Mouse (Mus musculus) heart, embryonic 15.5 days (tissue): ENCODE data around the gene Akr1b7. TPM values are rescaled to one million over a fixed set of nuclear protein-coding genes. Genes with fewer than 3 reads are reported as not detected.

Experiments used
- ATAC-seq: fragments of 200-750 bp; cut with Nextera tagmentation; replicated peaks from 2 replicates; pipeline ENCODE4 v1.8.0; 2017; ENCODE audit warnings: low read depth, moderate TSS enrichment; ENCODE audit not compliant: insufficient number of reproducible peaks, insufficient read depth, low FRiP score
- H3K27ac ChIP-seq: fragments of 300-500 bp; sonication (generic); 2 replicates; pipeline ENCODE4 v1.5.1; 2015; ENCODE audit warnings: mild to moderate bottlenecking, inconsistent platforms
- H3K27me3 ChIP-seq: fragments of 300-500 bp; sonication (generic); 2 replicates; pipeline ENCODE4 v1.6.1; 2015; ENCODE audit warnings: inconsistent platforms
- H3K36me3 ChIP-seq: fragments of 300-500 bp; sonication (generic); 2 replicates; pipeline ENCODE4 v1.6.1; 2015; ENCODE audit warnings: mild to moderate bottlenecking, inconsistent platforms
- H3K4me1 ChIP-seq: fragments of 300-500 bp; sonication (generic); replicated peaks from 2 replicates; pipeline ENCODE4 v1.6.1; 2015; ENCODE audit warnings: inconsistent platforms
- H3K4me2 ChIP-seq: fragments of 300-500 bp; sonication (generic); 2 replicates; pipeline ENCODE4 v1.6.1; 2015; ENCODE audit warnings: inconsistent platforms, mild to moderate bottlenecking, moderate library complexity
- H3K4me3 ChIP-seq: fragments of 300-500 bp; sonication (generic); 2 replicates; pipeline ENCODE4 v1.5.1; 2015; ENCODE audit warnings: mild to moderate bottlenecking, inconsistent platforms
- H3K9ac ChIP-seq: fragments of 300-500 bp; sonication (generic); 2 replicates; pipeline ENCODE4 v1.6.1; 2015; ENCODE audit warnings: mild to moderate bottlenecking, inconsistent platforms
- H3K9me3 ChIP-seq: fragments of 300-500 bp; sonication (generic); replicated peaks from 2 replicates; pipeline ENCODE4 v1.6.1; 2016; ENCODE audit warnings: inconsistent platforms
- WGBS: fragments of 180-500 bp; shearing (Covaris S2); methylation state at CpG from one replicate; pipeline ENCODE4 v1.1.7; 2015; ENCODE audit warnings: mixed read lengths; 5-methylcytosine and 5-hydroxymethylcytosine counted together
- polyA plus RNA-seq: library from polyadenylated mRNA; unstranded; fragments of >200 nt; fragmentation: Nextera tagmentation; extraction: Ambion mirVana; gene quantifications from 2 replicates; pipeline ENCODE4 v1.2.1, GENCODE M21; 2015

Akr1b7 gene
- polyA plus RNA-seq, 1 experiment from 2014 or later, result not detected

DNA sequence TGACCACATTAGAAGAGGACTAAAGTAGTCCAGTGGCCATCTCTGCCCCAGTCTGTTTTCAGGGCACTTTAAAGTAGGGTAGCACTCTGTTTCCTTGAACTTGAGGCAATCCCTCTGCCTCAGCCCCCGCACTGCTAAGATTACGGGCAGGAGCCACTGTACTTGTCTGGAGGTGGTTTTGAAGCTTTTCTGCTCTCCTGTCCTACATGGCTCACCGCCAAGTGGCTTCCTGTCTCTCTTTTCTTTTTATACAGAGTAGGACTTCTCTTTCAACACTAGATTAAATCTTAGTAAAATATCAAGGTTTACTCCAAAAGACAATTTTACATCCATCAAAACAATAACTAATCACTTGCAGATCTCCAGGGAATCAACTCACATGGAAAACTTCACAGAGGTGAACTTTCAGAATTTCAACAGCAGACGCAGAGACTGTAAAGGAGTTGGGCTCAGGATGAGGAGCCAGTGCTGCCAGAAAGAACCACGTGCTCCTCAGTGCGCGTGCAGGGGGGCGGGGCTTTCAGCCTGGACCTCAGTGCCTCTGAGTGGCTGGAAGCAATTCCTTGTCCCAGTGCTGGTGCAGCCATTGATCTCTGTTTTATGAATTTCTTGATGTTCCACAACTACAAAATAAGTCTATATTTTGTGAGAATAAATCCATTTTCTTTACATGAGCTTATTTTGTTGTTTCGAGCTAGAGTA is 29.6 kb downstream of the Akr1b7 start:
- no peaks in the 10 kb centered on the region for H3K27me3 ChIP-seq
- H3K4me2 ChIP-seq, result no peak overlapping the region
- H3K4me1 ChIP-seq, result no peaks in the 10 kb centered on the region
- ATAC-seq, result no peak
- 46% methylated on average over 9 of the region's 9 CpGs for WGBS
- no peak overlapping the region for H3K27ac ChIP-seq
- no peaks in the 10 kb centered on the region for H3K9me3 ChIP-seq
- no peak overlapping the region for H3K4me3 ChIP-seq
- H3K36me3 ChIP-seq, result no peaks in the 10 kb centered on the region
- H3K9ac ChIP-seq, result no peak overlapping the region

DNA sequence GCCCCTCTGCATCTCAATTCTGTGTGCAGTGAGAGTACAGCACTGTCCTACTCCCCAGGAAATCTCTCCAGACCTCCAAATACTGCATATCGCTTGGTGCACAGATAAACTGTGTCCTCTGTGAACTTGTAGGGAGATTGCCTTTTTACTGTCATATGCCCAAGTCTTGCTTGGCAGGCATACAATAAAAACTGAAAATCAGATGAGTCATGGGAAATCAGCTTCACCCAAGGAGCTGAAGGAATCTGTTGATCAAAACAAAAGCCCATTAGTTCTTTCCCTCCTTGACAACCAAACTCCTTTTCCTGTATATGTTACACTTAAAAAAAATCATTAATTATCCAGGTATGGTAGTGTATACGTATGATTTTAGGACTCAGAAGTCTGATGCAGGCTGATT is 31.7 kb downstream of the Akr1b7 start:
- no peaks in the 10 kb centered on the region for H3K4me1 ChIP-seq
- H3K9ac ChIP-seq, result no peak overlapping the region
- no peak overlapping the region for H3K27ac ChIP-seq
- no peak overlapping the region for H3K4me2 ChIP-seq
- 67% methylated on average over 2 of the region's 2 CpGs for WGBS
- H3K27me3 ChIP-seq, result no peaks in the 10 kb centered on the region
- H3K9me3 ChIP-seq, result no peaks in the 10 kb centered on the region
- no peaks in the 10 kb centered on the region for H3K36me3 ChIP-seq
- no peak for ATAC-seq
- H3K4me3 ChIP-seq, result no peak overlapping the region

GRCm38 (mm10) chr6:34447961-34448360 is 35.8 kb downstream of the Akr1b7 start:
- 0 out of 2 replicates have a peak, but pooled peaks cover 3% of the 10 kb centered on the region for H3K27me3 ChIP-seq
- no peaks in the 10 kb centered on the region for H3K9me3 ChIP-seq
- ATAC-seq, result no peak
- WGBS, result 1% methylated on average over 2 of the region's 2 CpGs
- H3K9ac ChIP-seq, result no peak overlapping the region
- no peak overlapping the region for H3K4me2 ChIP-seq
- 0 out of 2 replicates have a peak, but pooled peaks cover under 1% of the 10 kb centered on the region for H3K4me1 ChIP-seq
- no peaks in the 10 kb centered on the region for H3K36me3 ChIP-seq
- H3K27ac ChIP-seq, result no peak overlapping the region
- no peak overlapping the region for H3K4me3 ChIP-seq

GRCm38 (mm10) chr6:34448696-34449095 is 36.6 kb downstream of the Akr1b7 start:
- H3K9ac ChIP-seq, result no peak overlapping the region
- 0 out of 2 replicates have a peak, but pooled peaks cover 3% of the 10 kb centered on the region for H3K27me3 ChIP-seq
- no peak overlapping the region for H3K27ac ChIP-seq
- H3K36me3 ChIP-seq, result no peaks in the 10 kb centered on the region
- no peak overlapping the region for H3K4me2 ChIP-seq
- H3K4me3 ChIP-seq, result no peak overlapping the region
- ATAC-seq, result no peak
- WGBS, result 65% methylated on average over 1 of the region's 1 CpGs
- 0 out of 2 replicates have a peak, but pooled peaks cover 4% of the 10 kb centered on the region for H3K4me1 ChIP-seq
- H3K9me3 ChIP-seq, result no peaks in the 10 kb centered on the region

DNA sequence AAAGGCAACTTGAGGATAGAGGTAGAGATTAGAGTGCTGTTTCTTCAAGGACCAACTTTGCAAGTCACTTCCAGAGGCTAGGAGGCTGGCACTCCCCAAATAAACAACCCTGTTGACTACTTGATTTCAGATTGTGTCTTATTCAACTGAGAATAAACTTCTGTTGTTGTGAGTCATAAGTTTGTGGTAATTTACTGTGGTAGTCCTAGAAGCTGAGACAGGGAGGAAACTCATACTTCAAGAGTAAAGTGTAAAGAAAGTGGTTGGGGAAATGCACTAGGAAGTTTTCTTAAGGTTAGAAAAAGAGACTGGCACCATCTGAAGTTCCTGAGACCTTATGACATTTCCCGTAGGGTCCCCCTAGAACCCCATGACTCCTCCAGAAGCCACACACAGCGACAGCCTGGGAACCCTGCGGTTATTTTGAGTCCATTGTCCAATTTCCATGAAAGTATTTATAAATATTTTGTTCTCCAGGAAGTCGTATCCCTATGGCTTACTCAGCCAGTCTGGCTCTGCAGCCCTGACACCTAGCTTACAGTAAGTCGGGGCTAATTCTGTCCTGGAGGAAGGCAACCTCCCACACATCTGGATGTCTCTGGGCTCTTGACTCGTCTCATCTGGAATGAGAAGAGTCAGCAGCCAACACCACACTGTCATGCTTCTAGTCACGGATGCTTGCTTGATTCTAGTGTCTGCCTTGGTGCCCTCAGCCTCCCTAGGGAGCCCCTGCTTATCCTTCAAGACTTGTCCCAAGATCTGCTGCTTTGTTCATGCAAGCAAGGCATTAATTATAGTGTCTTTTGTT is 41.0 kb downstream of the Akr1b7 start:
- H3K4me2 ChIP-seq, result no peak overlapping the region
- ATAC-seq, result no peak
- H3K4me3 ChIP-seq, result no peak overlapping the region
- no peak overlapping the region for H3K27ac ChIP-seq
- H3K4me1 ChIP-seq, result 0 out of 2 replicates have a peak, but pooled peaks cover 4% of the 10 kb centered on the region
- no peaks in the 10 kb centered on the region for H3K9me3 ChIP-seq
- H3K9ac ChIP-seq, result no peak overlapping the region
- 45% methylated on average over 7 of the region's 7 CpGs for WGBS
- no peaks in the 10 kb centered on the region for H3K36me3 ChIP-seq
- H3K27me3 ChIP-seq, result peaks cover 3% of the 10 kb centered on the region; the same call in 1 of the 2 replicates

- Histone ChIP-seq H3K9ac (no peak overlapping the region), H3K4me2 (no peak overlapping the region), H3K4me1 (no peaks in the 10 kb centered on the region), H3K4me3 (no peak overlapping the region), H3K36me3 (no peaks in the 10 kb centered on the region), H3K9me3 (no peaks in the 10 kb centered on the region), H3K27me3 (no peaks in the 10 kb centered on the region; the same call in 1 of the 2 replicates), H3K27ac (no peak overlapping the region)
- no peak for ATAC-seq
These were observed 47.3 kb downstream of the Akr1b7 start for GRCm38 (mm10) chr6:34459456-34459855.

DNA sequence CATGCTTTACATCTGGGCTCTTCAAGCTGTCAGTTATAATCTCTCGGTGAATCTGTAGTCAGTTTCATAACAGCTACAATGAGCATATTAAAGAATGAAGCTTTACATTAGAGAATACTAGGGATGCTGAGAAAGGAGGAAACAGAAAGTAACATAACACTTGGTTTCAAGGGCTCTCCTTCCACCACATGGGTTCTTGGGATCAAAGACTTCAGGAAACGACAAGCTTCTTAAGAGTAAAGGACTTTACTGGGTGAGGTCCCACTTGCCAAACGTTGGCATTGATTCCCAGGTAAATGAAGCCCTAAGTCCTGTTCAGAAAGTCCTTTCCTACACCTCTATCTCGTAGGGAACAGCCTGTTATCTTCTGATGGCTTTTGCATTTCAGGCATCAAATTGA is 48.5 kb downstream of the Akr1b7 start:
- Histone ChIP-seq H3K27ac (no peak overlapping the region), H3K9ac (no peak overlapping the region), H3K9me3 (no peaks in the 10 kb centered on the region), H3K27me3 (no peaks in the 10 kb centered on the region; the same call in 1 of the 2 replicates), H3K36me3 (no peaks in the 10 kb centered on the region), H3K4me3 (no peak overlapping the region), H3K4me2 (no peak overlapping the region), H3K4me1 (no peaks in the 10 kb centered on the region)
- 43% methylated on average over 4 of the region's 4 CpGs for WGBS
- no peak for ATAC-seq

- no peaks in the 10 kb centered on the region for H3K36me3 ChIP-seq
These were observed 51.4 kb downstream of the Akr1b7 start for GRCm38 (mm10) chr6:34463582-34463981.

DNA sequence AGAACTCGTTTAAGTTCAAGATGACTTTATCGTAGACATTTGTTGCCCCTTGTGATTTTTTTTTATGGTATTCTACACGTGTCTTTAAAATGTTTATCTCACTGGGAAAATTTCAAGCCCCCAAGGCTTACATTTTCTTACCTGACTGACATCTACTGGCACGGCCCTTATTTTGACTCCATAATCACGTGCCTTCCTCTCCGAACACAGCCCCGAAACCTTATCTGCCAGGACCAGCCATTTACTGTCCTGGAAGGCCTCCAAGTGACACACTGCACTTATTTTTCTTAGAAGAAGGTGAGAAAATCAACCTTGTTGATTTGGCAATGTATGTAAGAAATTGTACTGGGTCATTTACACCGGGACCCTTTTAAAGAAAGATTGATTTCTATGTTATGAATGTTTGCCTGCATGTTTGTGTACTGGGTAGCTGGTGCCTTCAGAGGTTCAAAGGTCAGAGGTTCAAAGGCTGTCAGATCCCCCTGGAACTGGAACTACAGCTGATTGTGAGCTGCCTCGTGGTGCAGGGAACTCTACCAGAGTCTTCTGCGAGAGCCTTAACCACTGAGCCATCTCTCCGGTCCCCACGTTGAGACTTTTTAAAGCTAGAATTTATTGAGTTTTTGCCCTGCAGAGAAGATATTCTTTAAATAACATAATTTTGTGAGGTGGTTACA is 59.4 kb downstream of the Akr1b7 start:
- Histone ChIP-seq H3K4me1 (peaks cover 7% of the 10 kb centered on the region), H3K36me3 (no peaks in the 10 kb centered on the region), H3K4me3 (no peak overlapping the region), H3K27me3 (no peaks in the 10 kb centered on the region), H3K27ac (no peak overlapping the region), H3K9ac (no peak overlapping the region), H3K9me3 (no peaks in the 10 kb centered on the region), H3K4me2 (no peak overlapping the region)
- 53% methylated on average over 12 of the region's 12 CpGs for WGBS
- ATAC-seq, result no peak

More at GRCm38 (mm10) chr6:34463582-34463981, 51.4 kb downstream of the Akr1b7 start:
- Histone ChIP-seq H3K4me1 (no peaks in the 10 kb centered on the region), H3K9me3 (no peaks in the 10 kb centered on the region), H3K4me2 (no peak overlapping the region), H3K9ac (no peak overlapping the region), H3K27me3 (no peaks in the 10 kb centered on the region), H3K4me3 (no peak overlapping the region), H3K27ac (no peak overlapping the region)
- 84% methylated on average over 4 of the region's 4 CpGs for WGBS
- ATAC-seq, result no peak
